Mouse (Mus musculus) spleen, adult 2 months (tissue): ENCODE results near the gene Dagla.

Source experiments
- CTCF ChIP-seq: fragments of 200-500 bp; IDR thresholded peaks from 2 replicates; pipeline ENCODE4 v1.5.1; 2011; ENCODE audit warnings: mild to moderate bottlenecking, inconsistent platforms; ENCODE audit not compliant: insufficient read depth, insufficient read length, insufficient replicate concordance; ENCODE audit errors: extremely low read depth
- POLR2A ChIP-seq: fragments of 200-500 bp; IDR thresholded peaks from 2 replicates; pipeline ENCODE4 v1.6.1; 2011; ENCODE audit warnings: low read depth, low read length, inconsistent platforms

GRCm38 (mm10) chr19:10232327-10233017 is 72.2 kb downstream of the Dagla start:
- TF ChIP-seq CTCF: no peak
- no peak for TF ChIP-seq POLR2A
